Mouse (Mus musculus): Measurements from ENCODE around the gene Slc35b3. TPM values are rescaled to one million over a fixed set of nuclear protein-coding genes. Genes with fewer than 3 reads are reported as not detected.

Slc35b3 gene
- polyA plus RNA-seq, 1 experiment from 2014 or later: 19.1 TPM

DNA sequence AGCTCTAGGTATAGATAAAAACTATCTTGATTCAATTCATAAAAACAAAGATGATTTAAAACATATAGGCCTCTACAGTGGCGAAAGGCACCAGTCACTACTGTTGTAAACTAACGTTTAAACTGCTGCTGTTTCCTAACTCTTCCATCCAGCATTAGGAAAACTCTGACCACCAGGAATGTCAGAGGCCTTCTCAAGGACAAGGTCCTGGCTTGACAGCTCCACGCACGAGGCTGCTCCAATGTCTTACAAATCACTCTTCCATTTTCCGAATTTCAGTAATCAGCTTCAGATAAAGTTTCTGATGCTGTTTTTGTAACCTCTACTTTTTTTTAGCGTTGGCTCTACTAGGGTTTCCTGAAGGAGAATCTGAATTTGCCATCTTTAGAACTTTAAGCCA is 15.7 kb downstream of the Slc35b3 start:
- no peaks in the 10 kb centered on the region for H3K4me1 ChIP-seq (ENCODE audit: insufficient read depth)
- H3K4me2 ChIP-seq (ENCODE audit: low read depth, low read length): no peak overlapping the region
- TF ChIP-seq EP300 (IDR thresholded peaks at IDR 0.05; ENCODE audit: low read depth) (no peak), CTCF (IDR thresholded peaks at IDR 0.05; ENCODE audit: low read depth) (no peak)
- H3K27me3 ChIP-seq (ENCODE audit: insufficient read depth, low read length): no peaks in the 10 kb centered on the region
- ATAC-seq (no peak), DNase-seq (no peak)
- peaks cover 59% of the 10 kb centered on the region for H3K36me3 ChIP-seq (replicated peaks; ENCODE audit: insufficient read depth, low read length)
- no peak overlapping the region for H3K27ac ChIP-seq (ENCODE audit: low read depth)
- no peak overlapping the region for H3K9ac ChIP-seq (replicated peaks)
- WGBS (ENCODE audit: insufficient replicate concordance): 83% methylated on average over 6 of the region's 6 CpGs
- no peak overlapping the region for H3K4me3 ChIP-seq (ENCODE audit: low read depth, low read length)
- no peaks in the 10 kb centered on the region for H3K9me3 ChIP-seq (ENCODE audit: low read length)

DNA sequence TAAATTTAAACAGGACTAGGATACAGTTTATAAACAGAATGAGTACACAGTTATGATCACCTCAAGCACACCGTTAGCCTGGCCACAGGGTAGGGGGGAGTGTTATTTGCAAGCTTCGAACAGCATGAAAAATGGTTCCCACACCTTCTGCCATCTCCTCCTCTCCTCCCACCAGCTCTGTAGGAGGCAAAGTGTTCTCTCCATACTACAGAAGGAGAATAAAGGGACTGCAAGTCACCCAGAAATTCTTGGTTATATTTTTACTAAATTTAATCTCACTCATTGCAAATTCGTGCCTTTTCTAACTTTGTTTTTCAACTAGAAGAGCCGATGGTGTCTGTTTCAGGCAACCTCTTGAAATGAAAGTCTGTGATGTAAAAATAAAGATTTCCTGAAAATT is 18.9 kb downstream of the Slc35b3 start:
- DNase-seq (no peak), ATAC-seq (no peak)
- Histone ChIP-seq H3K4me1 (ENCODE audit: insufficient read depth) (no peaks in the 10 kb centered on the region), H3K4me2 (ENCODE audit: low read depth, low read length) (no peak overlapping the region), H3K9me3 (ENCODE audit: low read length) (no peaks in the 10 kb centered on the region), H3K36me3 (replicated peaks; ENCODE audit: insufficient read depth, low read length) (peaks cover 57% of the 10 kb centered on the region), H3K27me3 (ENCODE audit: insufficient read depth, low read length) (no peaks in the 10 kb centered on the region), H3K27ac (ENCODE audit: low read depth) (no peak overlapping the region), H3K9ac (replicated peaks) (no peak overlapping the region), H3K4me3 (ENCODE audit: low read depth, low read length) (no peak overlapping the region)
- TF ChIP-seq CTCF (IDR thresholded peaks at IDR 0.05; ENCODE audit: low read depth): no peak
- TF ChIP-seq EP300 (IDR thresholded peaks at IDR 0.05; ENCODE audit: low read depth): no peak
- 90% methylated on average over 4 of the region's 4 CpGs for WGBS (ENCODE audit: insufficient replicate concordance)

DNA sequence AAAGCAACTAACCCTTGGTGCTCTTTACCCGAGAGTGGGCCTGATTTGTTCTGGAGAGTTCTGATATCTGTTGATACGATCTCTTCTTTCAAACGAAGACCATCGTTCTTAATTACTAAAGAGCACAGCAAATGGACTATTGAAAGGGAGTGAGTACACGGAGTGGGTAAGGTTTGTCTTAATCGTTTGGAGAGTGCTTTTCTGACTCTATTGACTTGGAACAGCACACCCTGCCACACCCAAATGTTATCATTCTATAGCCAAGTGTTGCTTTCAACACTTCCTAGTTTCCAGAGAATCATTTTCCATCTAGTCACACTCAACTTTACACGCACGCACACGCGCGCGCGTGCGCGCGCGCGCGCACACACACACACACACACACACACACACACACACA is 19.4 kb downstream of the Slc35b3 start:
- H3K27ac ChIP-seq (ENCODE audit: low read depth): no peak overlapping the region
- no peaks in the 10 kb centered on the region for H3K9me3 ChIP-seq (ENCODE audit: low read length)
- no peak overlapping the region for H3K9ac ChIP-seq (replicated peaks)
- no peaks in the 10 kb centered on the region for H3K27me3 ChIP-seq (ENCODE audit: insufficient read depth, low read length)
- DNase-seq (no peak), ATAC-seq (no peak)
- no peaks in the 10 kb centered on the region for H3K4me1 ChIP-seq (ENCODE audit: insufficient read depth)
- WGBS (ENCODE audit: insufficient replicate concordance): 86% methylated on average over 19 of the region's 19 CpGs
- no peak overlapping the region for H3K4me3 ChIP-seq (ENCODE audit: low read depth, low read length)
- no peak overlapping the region for H3K4me2 ChIP-seq (ENCODE audit: low read depth, low read length)
- peaks cover 61% of the 10 kb centered on the region for H3K36me3 ChIP-seq (replicated peaks; ENCODE audit: insufficient read depth, low read length)
- TF ChIP-seq EP300 (IDR thresholded peaks at IDR 0.05; ENCODE audit: low read depth) (no peak), CTCF (IDR thresholded peaks at IDR 0.05; ENCODE audit: low read depth) (no peak)

DNA sequence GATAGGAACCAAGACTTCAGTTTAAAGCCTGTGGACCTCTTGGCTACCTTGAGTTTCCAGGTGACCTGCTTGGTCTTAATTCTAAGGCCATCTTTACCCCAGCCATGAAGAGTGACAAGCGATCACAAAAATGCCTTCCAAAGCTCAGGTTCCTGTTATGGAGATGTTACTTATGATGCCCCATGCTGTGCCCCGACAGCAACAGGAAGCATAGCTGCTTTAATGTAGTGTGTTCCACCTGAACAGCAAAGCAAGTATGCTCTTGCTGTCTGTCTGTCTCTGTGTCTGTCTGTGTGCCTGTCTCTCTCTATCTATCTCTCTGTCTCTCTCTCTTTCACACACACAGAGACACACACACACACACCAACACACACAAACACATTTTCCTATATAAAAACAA is 22.2 kb downstream of the Slc35b3 start:
- WGBS (ENCODE audit: insufficient replicate concordance): 75% methylated on average over 2 of the region's 2 CpGs
- DNase-seq (no peak), ATAC-seq (no peak)
- no peaks in the 10 kb centered on the region for H3K27me3 ChIP-seq (ENCODE audit: insufficient read depth, low read length)
- no peak overlapping the region for H3K27ac ChIP-seq (ENCODE audit: low read depth)
- no peak overlapping the region for H3K4me3 ChIP-seq (ENCODE audit: low read depth, low read length)
- H3K9me3 ChIP-seq (ENCODE audit: low read length): no peaks in the 10 kb centered on the region
- no peaks in the 10 kb centered on the region for H3K4me1 ChIP-seq (ENCODE audit: insufficient read depth)
- peaks cover 66% of the 10 kb centered on the region for H3K36me3 ChIP-seq (replicated peaks; ENCODE audit: insufficient read depth, low read length)
- TF ChIP-seq CTCF (IDR thresholded peaks at IDR 0.05; ENCODE audit: low read depth): no peak
- TF ChIP-seq EP300 (IDR thresholded peaks at IDR 0.05; ENCODE audit: low read depth): no peak
- H3K4me2 ChIP-seq (ENCODE audit: low read depth, low read length): no peak overlapping the region
- no peak overlapping the region for H3K9ac ChIP-seq (replicated peaks)

DNA sequence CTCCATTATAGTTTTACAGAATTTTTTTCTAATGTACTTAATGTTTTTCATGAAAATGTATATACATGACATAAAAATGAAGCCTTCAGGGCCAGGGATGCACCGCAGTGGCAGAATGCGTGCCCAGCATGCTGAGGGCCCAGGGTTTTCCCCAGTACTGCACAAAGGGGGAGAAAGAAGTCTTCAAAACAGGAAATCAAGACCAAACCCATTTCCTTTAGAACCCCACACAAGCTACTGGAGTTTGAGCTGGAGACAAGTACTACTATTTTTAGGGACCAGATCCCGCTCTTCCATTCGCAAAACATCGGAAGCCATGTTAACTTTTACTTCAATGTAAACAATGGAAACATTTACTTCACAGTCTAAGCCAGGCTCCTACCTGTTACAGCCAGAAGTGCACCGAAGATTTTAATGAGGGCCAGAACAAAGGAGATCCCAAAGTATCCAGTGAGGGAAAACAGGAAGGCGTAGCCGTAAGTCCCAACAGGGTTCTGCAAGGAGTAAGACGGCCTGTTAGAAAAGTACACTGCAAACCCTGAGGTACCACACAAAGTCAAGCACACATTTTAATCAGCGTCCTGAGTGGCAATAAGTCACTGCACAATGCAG is 23.7 kb downstream of the Slc35b3 start:
- DNase-seq: no peak
- TF ChIP-seq EP300 (IDR thresholded peaks at IDR 0.05; ENCODE audit: low read depth) (no peak), CTCF (IDR thresholded peaks at IDR 0.05; ENCODE audit: low read depth) (no peak)
- Histone ChIP-seq H3K9ac (replicated peaks) (no peak overlapping the region), H3K27ac (ENCODE audit: low read depth) (no peak overlapping the region), H3K4me1 (ENCODE audit: insufficient read depth) (no peaks in the 10 kb centered on the region), H3K4me2 (ENCODE audit: low read depth, low read length) (no peak overlapping the region), H3K4me3 (ENCODE audit: low read depth, low read length) (no peak overlapping the region), H3K36me3 (replicated peaks; ENCODE audit: insufficient read depth, low read length) (peaks cover 65% of the 10 kb centered on the region), H3K9me3 (ENCODE audit: low read length) (no peaks in the 10 kb centered on the region), H3K27me3 (ENCODE audit: insufficient read depth, low read length) (no peaks in the 10 kb centered on the region)
- ATAC-seq: no peak
- WGBS (ENCODE audit: insufficient replicate concordance): 77% methylated on average over 10 of the region's 10 CpGs

DNA sequence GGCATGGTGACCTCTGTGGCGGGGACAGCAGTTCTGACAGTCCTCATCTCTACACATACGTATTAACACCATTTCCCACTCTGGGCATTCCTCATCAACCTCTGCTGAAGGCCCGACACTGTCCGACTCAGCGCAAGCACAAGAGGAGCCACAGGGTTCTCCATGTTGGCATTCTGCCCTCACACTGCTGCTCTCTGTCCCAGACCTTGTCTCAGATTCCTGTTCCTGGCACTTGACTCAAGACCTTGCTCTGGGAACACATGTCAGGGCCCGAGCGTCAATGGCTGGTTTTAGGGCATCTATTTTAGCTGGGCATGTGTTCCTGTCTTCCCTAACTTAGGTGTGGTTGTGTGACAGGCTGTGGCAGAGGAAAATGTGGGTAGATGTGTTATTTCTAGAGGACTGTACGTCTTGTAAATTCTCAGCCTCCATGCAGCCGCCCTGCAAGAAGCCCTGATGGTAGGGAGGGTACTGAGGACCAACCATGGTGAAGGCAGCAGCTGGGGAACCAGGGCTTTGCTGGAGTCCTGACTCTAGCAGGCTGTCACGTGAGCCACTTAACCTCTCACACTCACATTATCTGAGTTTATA is 24.7 kb downstream of the Slc35b3 start:
- H3K27me3 ChIP-seq (ENCODE audit: insufficient read depth, low read length): no peaks in the 10 kb centered on the region
- H3K36me3 ChIP-seq (replicated peaks; ENCODE audit: insufficient read depth, low read length): peaks cover 55% of the 10 kb centered on the region
- no peak overlapping the region for H3K4me2 ChIP-seq (ENCODE audit: low read depth, low read length)
- TF ChIP-seq EP300 (IDR thresholded peaks at IDR 0.05; ENCODE audit: low read depth): no peak
- TF ChIP-seq CTCF (IDR thresholded peaks at IDR 0.05; ENCODE audit: low read depth): no peak
- no peak overlapping the region for H3K27ac ChIP-seq (ENCODE audit: low read depth)
- DNase-seq: no peak
- H3K9ac ChIP-seq (replicated peaks): no peak overlapping the region
- H3K4me1 ChIP-seq (ENCODE audit: insufficient read depth): no peaks in the 10 kb centered on the region
- H3K4me3 ChIP-seq (ENCODE audit: low read depth, low read length): no peak overlapping the region
- ATAC-seq: no peak
- 88% methylated on average over 10 of the region's 10 CpGs for WGBS (ENCODE audit: insufficient replicate concordance)
- no peaks in the 10 kb centered on the region for H3K9me3 ChIP-seq (ENCODE audit: low read length)

All from liver, postnatal 0 days (tissue).